Mouse (Mus musculus) brain, embryonic 14.5 days (tissue): ENCODE data around the gene Met. TPM values are rescaled to one million over a fixed set of nuclear protein-coding genes. Genes with fewer than 3 reads are reported as not detected.
A peak's percentile ranks its signal among the peaks of the same experiment; 100 is the strongest.

Experiments
- DNase-seq: peaks from one replicate; pipeline ENCODE4 v3.0.0-alpha.2; 2011; ENCODE audit warnings: low read depth
- CTCF ChIP-seq: fragments of 200-500 bp; IDR thresholded peaks from 2 replicates; pipeline ENCODE4 v1.5.1; 2012; ENCODE audit warnings: inconsistent platforms, mild to moderate bottlenecking, moderate library complexity, borderline replicate concordance; ENCODE audit not compliant: insufficient read depth, insufficient read length; ENCODE audit errors: extremely low read depth
- POLR2A ChIP-seq: fragments of 200-500 bp; IDR thresholded peaks from 2 replicates; pipeline ENCODE4 v1.6.1; 2012; ENCODE audit warnings: mild to moderate bottlenecking, inconsistent platforms, borderline replicate concordance; ENCODE audit not compliant: poor library complexity, insufficient read depth, insufficient read length, severe bottlenecking; ENCODE audit errors: extremely low read depth
- polyA plus RNA-seq: library from polyadenylated mRNA; depleted of rRNA; stranded (reverse); fragments of >200 nt; gene quantifications from 2 replicates; pipeline ENCODE4 v1.2.3, GENCODE M21; 2012

The Met gene
- polyA plus RNA-seq, 1 experiment: 1.8 TPM

DNA sequence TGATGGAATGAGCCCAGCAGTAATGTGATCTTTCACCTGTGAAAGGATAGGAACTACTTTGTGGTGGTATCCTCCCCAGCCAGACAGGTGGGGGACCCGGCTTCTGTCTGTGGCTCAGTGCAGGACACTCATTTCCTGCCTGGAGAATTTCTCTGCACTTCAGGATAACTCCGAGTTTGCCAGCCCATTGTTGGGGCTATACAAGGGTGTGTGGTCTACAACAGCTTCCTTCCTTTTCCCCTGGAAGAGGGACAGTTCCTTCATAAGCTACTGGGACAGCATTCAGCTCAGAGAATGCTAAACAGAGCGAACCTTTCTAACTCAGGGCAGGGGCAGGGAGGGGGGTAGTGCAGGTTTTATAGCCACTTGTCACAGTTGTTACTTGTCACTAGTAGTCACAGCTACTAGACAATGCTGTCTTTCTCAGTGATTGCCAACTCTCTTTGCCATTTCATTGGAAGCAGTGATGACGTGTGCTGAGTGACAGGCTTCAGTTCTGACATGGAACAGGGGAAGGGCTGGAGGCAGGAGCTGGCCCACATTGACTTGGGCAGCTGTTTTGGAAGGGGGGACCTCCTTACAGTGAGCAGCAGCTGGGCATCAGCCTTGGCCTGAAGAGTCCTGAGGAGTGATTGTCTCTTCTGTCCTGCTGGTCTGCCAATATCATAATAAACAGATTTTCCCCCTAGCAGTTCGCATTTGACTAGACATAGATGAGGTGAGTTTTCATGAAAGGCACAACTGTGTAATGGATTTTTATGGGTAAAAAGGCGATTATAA, 66.1 kb downstream of the Met start:
- no peak for DNase-seq
- TF ChIP-seq CTCF (no peak), POLR2A (no peak)

DNA sequence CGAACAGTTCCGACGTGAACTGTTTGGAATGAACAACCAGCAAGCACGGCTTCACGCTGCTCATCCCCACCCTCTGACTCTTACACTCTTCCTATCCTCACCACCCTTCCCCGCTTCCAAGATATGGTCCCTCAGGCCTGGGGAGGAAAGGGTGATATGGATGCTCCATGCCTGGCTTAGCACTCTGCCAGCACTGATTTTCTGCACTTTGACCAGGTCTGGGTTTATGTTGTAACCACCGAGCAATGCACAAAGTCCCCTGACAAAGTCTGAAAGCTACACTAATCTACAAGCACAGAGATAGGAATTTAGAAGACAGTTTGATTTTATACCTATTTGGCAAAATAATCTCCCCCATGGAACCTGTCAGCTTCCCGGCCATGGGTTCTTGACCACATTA, 78.0 kb downstream of the Met start:
- no peak for TF ChIP-seq POLR2A
- no peak for TF ChIP-seq CTCF
- no peak for DNase-seq

DNA sequence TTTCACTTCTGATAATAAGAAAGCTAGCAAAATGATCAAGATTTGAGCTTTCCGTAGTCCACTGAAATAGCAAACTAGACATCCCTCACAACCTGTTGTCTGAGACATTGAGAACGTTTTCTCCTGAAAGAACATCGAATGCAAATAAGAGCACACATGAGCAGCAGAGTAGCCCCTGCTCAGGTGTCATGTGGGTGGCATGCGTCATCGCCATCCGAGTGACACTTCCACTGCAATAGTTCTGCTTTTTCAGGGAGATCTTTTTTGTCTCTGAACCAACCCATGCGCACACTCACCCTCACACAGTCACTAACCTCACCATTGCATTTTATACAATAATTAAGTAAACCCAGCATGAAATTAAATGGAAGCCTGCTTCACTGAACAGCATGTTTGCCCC, 78.8 kb downstream of the Met start:
- no peak for TF ChIP-seq POLR2A
- no peak for TF ChIP-seq CTCF

DNA sequence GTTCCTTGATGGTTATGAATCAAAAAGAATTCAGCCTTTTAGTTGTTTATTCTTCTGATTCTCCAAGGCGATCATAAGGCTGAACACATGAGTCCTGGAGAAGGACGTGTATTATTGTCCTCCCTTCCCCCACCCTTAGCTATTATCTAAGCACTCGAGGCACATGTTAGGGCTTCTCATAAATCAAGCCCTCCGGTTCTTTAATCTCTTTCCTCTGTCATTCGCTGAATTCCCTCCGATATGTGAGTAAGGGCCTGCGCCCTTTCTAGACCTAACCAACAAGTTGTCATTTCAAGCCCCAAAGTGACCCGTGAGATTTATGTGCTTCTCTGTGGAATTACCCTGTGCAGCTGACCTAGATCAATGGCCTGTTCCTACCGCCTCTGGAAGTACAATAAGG, 81.9 kb downstream of the Met start:
- TF ChIP-seq POLR2A: no peak
- no peak for TF ChIP-seq CTCF
- no peak for DNase-seq

More for the DNA sequence above, 78.8 kb downstream of the Met start:
- no peak for DNase-seq

DNA sequence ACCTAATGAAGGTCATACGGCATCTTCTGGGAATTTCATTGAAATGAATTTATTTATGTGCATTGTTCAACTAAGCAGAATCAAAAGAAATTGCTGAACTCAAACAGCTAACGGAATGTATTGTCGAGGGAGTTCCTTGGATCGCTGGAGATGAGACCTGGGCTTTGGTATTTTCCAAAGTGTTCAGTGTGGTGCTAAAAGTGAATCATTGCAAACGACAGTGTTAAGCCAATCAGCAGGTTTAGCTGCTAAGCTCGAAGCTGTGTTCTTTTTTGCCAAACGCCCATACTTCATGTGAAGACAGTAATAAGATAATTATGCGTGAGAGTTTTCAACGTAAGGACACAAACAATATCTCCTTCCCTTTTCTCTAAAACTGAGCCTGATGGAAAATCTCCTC, 82.7 kb downstream of the Met start:
- DNase-seq: no peak
- TF ChIP-seq CTCF (no peak), POLR2A (no peak)

DNA sequence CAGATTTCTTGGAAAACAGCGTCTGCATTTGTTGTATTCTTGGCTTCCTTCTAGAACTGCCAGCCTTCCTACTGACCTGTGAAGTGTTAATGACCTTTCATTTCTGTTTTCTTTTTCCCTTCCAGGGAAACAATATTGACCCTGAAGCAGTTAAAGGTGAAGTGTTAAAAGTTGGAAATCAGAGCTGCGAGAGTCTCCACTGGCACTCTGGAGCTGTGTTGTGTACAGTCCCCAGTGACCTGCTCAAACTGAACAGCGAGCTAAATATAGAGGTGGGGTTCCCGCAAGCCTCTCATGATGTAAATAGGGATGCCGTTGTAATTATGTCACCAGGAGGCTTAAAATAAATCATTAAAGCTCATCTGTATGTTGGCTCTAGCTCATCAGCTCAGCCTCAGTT, 83.2 kb downstream of the Met start:
- TF ChIP-seq CTCF: no peak
- DNase-seq: peak; percentile 22

DNA sequence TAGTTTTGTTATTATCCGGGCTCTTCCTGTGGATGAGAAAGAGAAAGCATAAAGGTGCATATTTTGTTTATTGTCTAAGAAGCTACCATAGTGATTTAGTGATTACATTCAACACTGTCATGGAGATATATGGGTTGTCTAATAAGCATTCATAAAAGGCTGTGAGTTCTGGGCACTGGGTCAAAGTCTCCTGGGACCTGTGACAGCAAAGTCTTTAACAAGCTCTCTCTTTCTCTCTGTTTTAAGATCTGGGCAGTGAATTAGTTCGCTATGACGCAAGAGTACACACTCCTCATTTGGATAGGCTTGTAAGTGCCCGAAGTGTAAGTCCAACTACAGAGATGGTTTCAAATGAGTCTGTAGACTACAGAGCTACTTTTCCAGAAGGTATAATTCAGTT, 85.2 kb downstream of the Met start:
- peak; percentile 65 for DNase-seq
- TF ChIP-seq CTCF (no peak), POLR2A (no peak)

DNA sequence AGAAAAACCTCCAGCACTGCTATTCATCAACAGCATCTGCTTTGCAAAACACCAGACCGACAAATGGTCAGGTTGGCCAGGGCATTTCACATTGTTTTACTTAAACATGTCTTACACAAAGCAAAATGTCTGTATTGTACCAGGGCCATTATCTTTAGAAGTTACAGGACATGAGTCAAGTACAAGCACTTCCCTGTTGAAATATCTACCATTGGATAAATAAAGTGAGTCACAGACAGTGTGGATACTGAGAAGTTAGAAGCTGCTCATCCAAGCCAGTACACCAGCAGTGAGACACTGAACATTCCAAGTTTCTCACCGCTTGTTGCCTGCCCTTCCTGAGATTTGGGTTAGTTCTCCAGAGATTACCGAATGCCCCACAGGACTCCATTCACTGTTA, 86.0 kb downstream of the Met start:
- DNase-seq: no peak
- TF ChIP-seq CTCF (no peak), POLR2A (no peak)

DNA sequence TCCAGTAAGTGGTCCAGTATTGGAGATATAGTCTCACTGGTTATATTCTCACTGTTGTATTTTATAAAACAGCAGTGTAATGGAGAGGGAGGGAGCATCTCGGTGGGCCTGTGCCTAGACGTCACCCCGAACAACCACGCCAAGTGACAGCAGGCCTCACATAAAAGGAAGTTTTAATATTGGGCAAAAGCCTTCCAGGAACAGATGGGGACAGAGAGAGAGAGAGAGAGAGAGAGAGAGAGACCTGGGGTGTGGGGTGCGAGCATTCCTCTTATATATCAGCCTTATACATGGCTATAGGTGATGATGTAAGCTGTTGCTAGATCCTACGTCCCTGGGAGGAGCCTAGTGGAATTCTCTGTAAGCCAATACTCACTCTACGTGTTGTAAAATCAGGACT, 90.7 kb downstream of the Met start:
- TF ChIP-seq CTCF: no peak
- no peak for TF ChIP-seq POLR2A
- peak; percentile 48 for DNase-seq

DNA sequence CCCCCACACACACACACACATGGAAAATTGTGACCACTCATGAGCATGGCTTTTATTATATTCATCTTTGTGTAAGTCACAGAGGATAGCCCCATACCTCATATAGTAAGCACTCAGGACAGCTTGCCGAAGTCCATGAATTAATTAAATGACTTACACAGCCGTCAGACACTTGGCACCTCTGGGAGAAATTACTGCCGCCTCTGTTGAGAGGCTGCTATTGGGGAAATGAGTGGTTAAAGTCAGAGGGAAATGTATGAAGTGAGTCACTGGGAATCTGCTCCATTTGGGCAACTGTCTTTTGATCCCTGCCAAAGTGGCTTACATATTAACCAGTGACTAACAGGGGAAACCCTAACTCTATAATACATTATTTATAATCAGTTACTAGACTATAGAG, 91.2 kb downstream of the Met start:
- peak; percentile 73 for DNase-seq
- TF ChIP-seq CTCF (no peak), POLR2A (no peak)

DNA sequence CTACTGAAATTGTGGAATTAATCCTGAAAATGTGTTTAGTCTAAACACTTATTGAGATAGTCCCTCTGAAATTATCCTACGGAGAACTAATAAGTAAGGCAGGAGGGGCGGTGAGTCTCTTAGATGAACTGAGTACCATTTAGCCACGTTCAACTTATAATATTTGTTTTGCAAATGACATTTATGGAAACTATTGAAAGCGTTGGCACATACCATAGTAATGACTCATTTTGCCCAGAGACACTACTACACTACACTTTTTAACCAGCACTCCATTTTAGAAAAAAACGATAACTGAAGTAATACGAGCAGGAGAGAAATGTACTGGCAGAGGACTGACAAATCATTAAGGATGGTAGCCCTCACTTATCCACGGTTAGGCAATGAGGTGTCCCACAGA, 92.1 kb downstream of the Met start:
- DNase-seq: no peak
- TF ChIP-seq POLR2A (no peak), CTCF (no peak)

DNA sequence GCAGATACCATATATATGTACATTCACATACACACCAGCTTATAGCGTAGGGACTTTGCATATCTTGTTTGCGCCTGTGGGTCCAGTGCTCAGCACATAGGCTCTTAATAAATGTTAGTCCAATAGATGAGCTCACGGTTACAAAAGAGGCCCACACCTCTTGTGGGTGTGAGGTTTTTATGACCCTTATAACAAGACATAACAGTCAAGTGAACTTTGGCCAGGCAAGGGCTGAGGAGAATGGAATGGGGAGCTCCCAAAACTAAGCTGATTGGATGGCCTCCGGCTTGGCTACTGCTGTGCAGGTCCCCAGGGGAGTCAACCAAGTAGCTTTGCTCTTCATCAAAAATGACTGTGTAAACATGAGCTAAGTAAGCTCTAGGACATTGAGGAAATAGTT, 96.1 kb downstream of the Met start:
- DNase-seq: no peak
- TF ChIP-seq CTCF: no peak
- TF ChIP-seq POLR2A: no peak

DNA sequence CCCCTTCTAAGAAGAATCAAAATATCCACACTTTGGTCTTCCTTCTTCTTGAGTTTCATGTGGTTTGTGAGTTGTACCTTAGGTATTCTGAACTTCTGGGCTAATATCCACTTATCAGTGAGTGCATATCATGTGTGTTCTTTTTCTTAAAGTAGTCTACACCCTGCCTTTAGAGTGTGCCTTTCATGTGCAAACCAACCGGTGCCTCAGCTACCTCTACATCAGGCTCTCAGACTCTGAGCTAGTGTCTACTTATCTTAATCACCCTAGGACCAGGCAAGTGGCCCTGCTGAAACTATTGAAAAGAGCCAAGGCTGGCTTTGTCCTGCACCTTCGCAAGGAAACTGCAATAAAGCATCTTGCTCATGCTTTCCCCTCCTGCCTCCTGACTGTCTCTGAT, 97.7 kb downstream of the Met start:
- TF ChIP-seq CTCF (no peak), POLR2A (no peak)
- DNase-seq: no peak

DNA sequence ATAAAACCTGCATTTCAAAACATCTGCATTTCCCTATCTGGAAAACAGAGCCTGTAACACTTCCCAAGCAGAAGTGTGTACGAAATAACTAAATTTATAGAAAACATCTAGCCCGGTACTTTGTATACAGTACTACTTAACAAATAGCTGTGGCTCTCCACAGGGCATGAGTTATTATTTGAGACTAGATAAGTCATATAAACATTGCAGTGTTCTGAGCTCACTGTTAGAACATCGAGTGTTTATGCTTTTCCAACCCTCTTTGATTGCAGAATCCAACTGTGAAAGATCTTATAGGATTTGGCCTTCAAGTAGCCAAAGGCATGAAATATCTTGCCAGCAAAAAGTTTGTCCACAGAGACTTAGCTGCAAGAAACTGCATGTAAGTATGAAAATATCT, 98.3 kb downstream of the Met start:
- no peak for DNase-seq
- TF ChIP-seq CTCF (no peak), POLR2A (no peak)
